Mouse (Mus musculus) bone marrow, adult 2 months (tissue): Measurements from ENCODE around the gene Tlx3. TPM values are rescaled to one million over a fixed set of nuclear protein-coding genes. Genes with fewer than 3 reads are reported as not detected.
A peak's percentile ranks its signal among the peaks of the same experiment; 100 is the strongest.

Source experiments
- H3K27ac ChIP-seq: fragments of 200-500 bp; 2 replicates; pipeline ENCODE4 v1.5.1; 2012; ENCODE audit warnings: low read depth, mild to moderate bottlenecking, control low read depth, inconsistent platforms, low read length; ENCODE audit not compliant: control insufficient read depth, poor library complexity, insufficient read depth
- H3K4me1 ChIP-seq: fragments of 200-500 bp; 2 replicates; pipeline ENCODE4 v1.6.1; 2011; ENCODE audit warnings: low read length; ENCODE audit not compliant: control insufficient read depth, insufficient read depth
- H3K4me3 ChIP-seq: fragments of 200-500 bp; replicated peaks from 2 replicates; pipeline ENCODE3; 2011; ENCODE audit warnings: mild to moderate bottlenecking, low read depth, low read length, control low read depth; ENCODE audit not compliant: control insufficient read depth
- CTCF ChIP-seq: fragments of 200-500 bp; IDR thresholded peaks from 2 replicates; pipeline ENCODE4 v1.5.1; 2011; ENCODE audit warnings: low read length, control low read depth; ENCODE audit not compliant: control insufficient read depth, insufficient read depth
- POLR2A ChIP-seq: fragments of 200-500 bp; IDR thresholded peaks from 2 replicates; pipeline ENCODE4 v1.6.1; 2011; ENCODE audit warnings: low read depth, mild to moderate bottlenecking, control low read depth, low read length, borderline replicate concordance; ENCODE audit not compliant: control insufficient read depth
- WGBS: fragments of 180-500 bp; shearing (Covaris S2); methylation state at CpG from one replicate; pipeline ENCODE4 v1.1.7; 2018; 5-methylcytosine and 5-hydroxymethylcytosine counted together
- polyA plus RNA-seq: library from polyadenylated mRNA; stranded (reverse); fragments of >200 nt; gene quantifications from 2 replicates; pipeline ENCODE4 v1.2.4, GENCODE M21; 2011; ENCODE audit warnings: low replicate concordance; ENCODE audit not compliant: missing spikeins, insufficient read depth, insufficient read length

Gene Tlx3
- polyA plus RNA-seq, 1 experiment: not detected

DNA sequence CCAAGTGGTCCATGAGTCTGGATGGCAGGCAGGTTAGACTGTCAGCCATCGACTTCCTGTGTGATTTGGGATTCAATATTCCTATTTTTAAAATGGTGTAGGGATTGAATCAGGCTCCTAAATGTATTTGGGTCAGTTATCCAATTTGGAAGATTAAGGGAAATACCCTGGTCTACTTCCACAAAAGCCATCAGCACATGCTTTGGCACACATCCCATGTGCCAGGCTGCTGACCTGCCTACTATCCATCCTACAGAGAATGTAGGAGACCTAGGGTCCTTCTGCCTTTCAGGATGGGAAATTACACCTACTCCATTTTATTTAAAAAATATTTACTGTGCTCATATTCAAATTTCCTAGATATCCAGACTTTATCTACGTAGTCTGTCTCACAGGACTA, 4.0 kb upstream of the Tlx3 start:
- TF ChIP-seq CTCF (no peak), POLR2A (no peak)
- H3K4me1 ChIP-seq: no peaks in the 10 kb centered on the region
- 59% methylated on average over 2 of the region's 2 CpGs for WGBS
- H3K27ac ChIP-seq: no peak overlapping the region
- no peak overlapping the region for H3K4me3 ChIP-seq

DNA sequence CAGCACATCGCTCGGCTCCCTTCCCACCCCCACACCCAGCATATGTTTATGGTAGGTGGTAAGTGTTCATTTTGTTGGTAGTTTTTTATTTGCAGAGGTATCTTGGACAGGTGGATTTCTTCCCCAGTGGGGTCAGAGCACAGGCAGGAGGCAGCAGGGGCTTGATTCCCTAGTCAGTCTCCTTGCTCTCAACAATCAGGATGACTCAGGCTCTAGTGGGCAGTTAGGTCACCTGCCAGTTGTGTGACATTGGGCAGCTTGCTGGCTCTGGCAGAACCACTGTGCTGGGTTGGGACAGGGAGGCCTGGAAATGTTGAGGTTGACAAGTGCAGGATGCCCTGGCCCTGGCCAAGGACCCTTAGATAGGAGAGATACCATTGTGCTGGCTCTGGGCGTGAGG, 1.6 kb upstream of the Tlx3 start:
- no peak overlapping the region for H3K27ac ChIP-seq
- no peak overlapping the region for H3K4me3 ChIP-seq
- WGBS: 21% methylated on average over 3 of the region's 3 CpGs
- no peaks in the 10 kb centered on the region for H3K4me1 ChIP-seq
- TF ChIP-seq CTCF (no peak), POLR2A (no peak)

DNA sequence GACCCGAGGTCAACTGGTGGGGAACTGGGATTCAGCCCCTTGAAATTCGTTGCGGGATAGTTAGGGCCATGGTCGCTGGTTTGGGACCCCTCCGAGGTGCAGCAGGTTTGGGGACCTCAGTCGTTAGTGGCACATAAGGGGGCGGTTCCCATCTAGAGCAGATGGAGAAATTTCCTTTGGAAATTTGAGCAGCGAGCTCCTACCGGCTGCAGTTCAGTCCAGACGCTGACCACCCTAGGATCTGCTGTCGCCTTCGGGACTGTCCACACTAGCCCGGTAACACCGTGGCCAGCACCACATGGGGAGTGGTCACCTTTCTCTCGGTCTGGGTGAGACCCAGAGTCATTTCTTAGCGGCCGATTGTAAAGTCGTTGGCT, 928 bp upstream of the Tlx3 start:
- no peaks in the 10 kb centered on the region for H3K4me1 ChIP-seq
- H3K27ac ChIP-seq: no peak overlapping the region
- no peak overlapping the region for H3K4me3 ChIP-seq
- TF ChIP-seq CTCF (no peak), POLR2A (no peak)
- 2% methylated on average over 18 of the region's 18 CpGs for WGBS

DNA sequence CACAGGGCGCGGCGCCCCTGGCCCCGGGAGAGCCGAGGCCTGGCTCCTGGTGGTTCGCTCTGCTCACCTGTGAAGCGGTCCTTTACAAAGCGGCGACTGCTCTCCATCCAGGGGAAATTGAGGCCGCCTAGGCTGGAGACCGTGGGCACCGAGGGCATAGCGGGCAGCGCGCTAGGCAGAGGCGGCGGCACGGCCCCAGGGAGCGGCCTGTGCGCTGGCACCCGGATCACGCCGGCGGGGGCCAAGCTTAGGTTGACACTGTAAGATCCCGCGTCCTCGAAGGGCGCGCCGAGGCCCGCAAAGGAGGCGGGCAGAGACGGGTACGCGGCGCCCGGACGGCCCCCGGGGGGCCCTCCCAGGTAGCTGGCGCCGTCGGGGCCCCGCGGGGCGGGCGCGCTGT, 417 bp downstream of the Tlx3 start:
- Histone ChIP-seq H3K4me1 (no peaks in the 10 kb centered on the region), H3K27ac (no peak overlapping the region; the same call in 1 of the 2 replicates), H3K4me3 (no peak overlapping the region)
- TF ChIP-seq POLR2A: no peak
- TF ChIP-seq CTCF: no peak
- 6% methylated on average over 47 of the region's 47 CpGs for WGBS

DNA sequence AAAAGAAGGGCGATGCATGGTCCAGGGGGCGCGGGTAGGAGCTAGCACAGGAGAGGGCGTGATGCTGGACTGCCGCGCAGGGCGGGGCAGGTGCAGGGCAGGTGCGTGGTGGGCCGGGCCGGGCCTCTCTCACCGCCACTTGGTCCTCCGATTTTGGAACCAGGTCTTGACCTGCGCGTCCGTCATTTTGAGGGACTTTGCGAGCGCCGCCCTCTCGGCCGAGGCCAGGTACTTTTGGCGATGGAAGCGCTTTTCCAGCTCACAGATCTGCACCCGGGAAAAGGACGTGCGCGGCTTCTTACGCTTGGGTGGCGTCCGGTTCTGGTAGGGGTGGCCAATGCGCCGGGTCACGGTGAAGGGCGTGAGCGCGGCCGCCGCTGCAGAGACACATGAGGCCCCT, 1.1 kb downstream of the Tlx3 start:
- Histone ChIP-seq H3K4me3 (no peak overlapping the region), H3K27ac (no peak overlapping the region), H3K4me1 (no peaks in the 10 kb centered on the region)
- WGBS: 6% methylated on average over 37 of the region's 37 CpGs
- TF ChIP-seq CTCF: peak; percentile 0; the same call in 1 of the 2 replicates
- TF ChIP-seq POLR2A: no peak

DNA sequence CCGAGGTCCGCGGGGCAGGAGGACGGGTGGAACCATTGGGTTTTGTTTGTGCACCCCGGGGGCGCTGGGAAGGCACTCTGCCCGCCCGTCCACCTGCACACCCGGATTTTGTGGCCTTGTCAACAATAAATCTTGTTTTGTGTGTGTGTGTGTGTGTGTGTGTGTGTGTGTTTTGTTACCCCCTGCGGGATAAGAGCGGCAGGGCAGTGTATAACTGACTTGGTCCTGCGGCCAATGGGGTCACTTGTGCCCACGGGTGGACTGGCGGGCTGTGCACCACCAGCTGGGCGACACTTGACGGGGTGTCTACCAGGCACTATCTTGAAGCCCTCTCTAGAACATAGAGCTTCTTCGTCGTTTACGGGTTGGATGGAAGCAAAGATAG, 1.8 kb downstream of the Tlx3 start:
- H3K4me1 ChIP-seq: no peaks in the 10 kb centered on the region
- TF ChIP-seq CTCF (no peak), POLR2A (no peak)
- H3K27ac ChIP-seq: no peak overlapping the region
- WGBS: 9% methylated on average over 19 of the region's 19 CpGs
- no peak overlapping the region for H3K4me3 ChIP-seq

DNA sequence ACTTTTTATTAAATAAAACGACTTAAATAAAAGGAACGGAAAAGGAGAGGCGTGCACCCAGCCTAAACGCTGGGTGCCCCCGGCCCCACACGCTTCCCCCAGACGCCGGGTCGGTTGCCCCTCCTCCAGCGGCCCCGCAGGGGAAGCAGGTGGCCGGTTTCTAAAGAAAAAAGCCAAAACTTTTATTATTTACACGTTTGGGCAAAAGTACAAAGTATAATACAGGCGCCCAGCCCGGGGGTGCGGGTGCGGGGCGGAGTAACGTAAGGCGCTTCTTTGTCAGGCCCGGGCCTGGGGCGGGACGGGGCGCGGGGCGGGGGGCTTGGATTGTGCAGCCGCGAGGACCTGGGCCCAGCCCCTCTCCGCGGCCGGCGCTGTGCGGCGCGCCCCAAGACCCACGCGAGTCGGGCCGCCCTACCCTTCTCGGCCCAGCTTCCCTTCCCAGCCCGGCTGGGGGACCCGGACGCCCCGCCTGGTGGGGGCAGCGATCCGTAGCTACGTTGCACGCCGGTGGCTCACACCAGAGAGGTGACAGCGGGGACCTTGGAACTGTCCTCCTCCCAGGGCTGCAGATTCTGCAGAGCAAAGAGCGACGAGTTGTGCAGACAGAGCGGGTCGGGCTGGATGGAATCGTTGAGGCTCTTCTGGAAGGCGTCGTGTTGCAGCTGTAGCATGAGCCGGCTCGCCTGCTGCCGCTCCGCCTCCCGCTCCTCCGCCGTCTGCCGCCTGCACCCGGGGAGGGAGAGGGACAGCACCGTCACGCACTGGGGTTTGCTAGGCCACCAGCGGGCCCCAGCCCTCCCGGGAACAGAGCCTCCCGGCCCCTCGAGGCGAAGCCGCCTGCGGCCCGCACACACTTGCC, 2.4 kb downstream of the Tlx3 start:
- Histone ChIP-seq H3K4me3 (no peak overlapping the region), H3K4me1 (no peaks in the 10 kb centered on the region), H3K27ac (no peak overlapping the region)
- TF ChIP-seq CTCF (no peak), POLR2A (no peak)
- WGBS: 3% methylated on average over 76 of the region's 76 CpGs

DNA sequence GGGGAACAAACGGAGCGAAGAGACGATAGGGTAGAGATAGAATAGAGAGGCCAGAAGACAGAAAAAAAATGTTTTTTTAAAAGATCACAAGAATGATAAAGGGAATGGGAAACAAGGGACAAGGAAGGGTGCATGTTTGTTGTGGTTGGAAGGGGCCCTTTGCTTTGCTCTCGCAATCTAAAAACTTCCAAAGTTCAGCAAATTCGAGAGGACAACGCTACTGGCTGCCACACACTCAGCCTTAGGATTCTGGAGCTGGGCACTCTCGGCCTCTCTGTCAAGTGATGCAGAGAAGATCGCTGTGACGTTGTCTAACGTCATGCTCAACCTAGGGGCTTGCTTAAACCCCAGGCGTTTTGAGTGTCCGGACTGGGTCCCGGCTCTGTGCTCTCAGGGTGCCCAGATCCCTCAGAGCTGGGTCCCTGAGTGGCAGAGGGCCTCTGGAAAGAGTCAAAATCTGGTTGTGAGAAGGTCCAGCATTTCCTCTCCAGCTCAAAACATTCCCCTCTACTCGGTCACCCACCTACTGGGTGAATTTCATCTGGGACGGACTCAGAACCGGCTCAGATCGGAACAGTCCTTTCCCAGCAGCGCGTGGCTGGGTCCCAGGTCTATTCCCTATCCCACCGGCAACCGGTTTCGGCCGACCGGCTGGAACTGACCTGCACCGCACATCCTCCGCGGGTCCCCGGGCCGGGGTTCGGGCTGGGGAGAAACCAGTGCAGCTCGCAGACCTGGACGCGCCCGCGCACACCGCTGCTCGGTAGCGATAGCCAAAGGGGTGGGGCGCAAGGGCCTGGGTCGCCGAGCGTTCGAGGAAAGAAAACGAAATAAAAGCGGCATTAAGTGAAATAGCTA, 3.3 kb downstream of the Tlx3 start:
- H3K27ac ChIP-seq: no peak overlapping the region
- TF ChIP-seq POLR2A (no peak), CTCF (no peak)
- no peaks in the 10 kb centered on the region for H3K4me1 ChIP-seq
- no peak overlapping the region for H3K4me3 ChIP-seq
- 2% methylated on average over 45 of the region's 45 CpGs for WGBS

DNA sequence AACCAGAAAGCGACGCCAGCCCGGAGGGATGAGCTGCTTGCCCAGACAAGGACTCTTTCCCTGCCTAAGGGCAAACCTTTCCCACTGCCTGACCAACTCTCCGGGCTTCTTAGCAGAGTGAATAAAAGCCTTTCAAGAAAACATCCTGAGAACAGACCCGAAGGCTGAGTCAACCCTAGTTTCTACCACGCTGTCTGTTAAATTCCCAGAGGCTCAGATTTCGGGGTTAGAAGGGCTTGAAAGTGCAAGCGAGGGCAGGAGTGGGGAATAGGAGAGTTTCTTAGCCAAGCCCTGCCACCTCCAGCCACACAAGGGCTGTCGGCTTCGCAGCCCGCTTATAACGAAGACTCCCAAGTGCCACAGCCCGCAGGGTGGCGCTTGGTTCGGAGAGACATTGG, 4.3 kb downstream of the Tlx3 start:
- WGBS: 13% methylated on average over 15 of the region's 15 CpGs
- Histone ChIP-seq H3K4me3 (no peak overlapping the region), H3K4me1 (no peaks in the 10 kb centered on the region), H3K27ac (no peak overlapping the region)
- no peak for TF ChIP-seq CTCF
- no peak for TF ChIP-seq POLR2A
